Mouse (Mus musculus): ENCODE measurements at regions not wholly inside any gene's neighbourhood (a gene's known extent, or its start where the extent isn't known, plus 50 kb on each side); places are given as distances from the start of the nearest gene placed in this dataset.
"Not testable (repeated sequence)": the region's sequence is repeated elsewhere in the genome, so short reads cannot be mapped to it uniquely, and the experiment has no call there.

DNA sequence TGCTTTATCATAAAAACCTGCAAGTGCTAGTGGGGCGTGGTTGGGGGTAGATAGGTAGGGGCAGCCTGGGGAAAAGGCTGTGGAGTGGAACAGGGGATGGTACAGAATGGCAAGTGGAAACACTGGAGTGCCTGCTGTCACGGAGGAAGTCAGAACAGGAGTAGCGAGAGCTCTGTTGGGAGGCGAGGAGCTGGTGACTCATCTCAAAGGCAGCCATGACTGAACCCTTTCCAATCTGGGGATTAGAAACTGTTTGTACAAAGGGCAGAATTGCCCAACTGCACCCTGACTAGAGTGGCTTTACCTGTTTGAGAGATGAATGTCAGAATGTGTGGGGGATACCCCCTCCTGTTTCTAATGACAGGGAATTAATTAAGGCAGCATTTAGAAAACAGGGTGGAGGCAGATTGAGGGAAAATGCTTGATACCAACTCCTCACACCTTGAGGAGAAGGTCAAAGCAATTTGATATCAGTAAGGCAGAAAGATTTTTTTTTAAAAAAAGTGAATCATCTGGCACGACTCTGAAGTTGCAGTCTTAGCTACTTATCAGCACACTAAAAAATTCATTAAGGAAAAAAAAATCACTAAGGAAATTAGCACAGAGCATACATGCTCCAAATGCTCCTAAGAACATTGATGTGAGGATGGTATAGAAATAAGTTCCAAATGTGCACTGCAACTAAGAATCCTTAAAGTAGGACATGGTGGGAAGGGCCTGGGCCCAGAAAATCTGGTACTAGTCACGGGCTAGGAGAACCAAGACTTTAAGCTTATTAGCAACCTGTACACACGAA lies 54.7 kb upstream of the Usp25 start:
- 79% methylated on average over 7 of the region's 7 CpGs for WGBS
- Histone ChIP-seq H3K27me3 (ENCODE audit: control insufficient read depth, insufficient read depth, low read length) (no peaks in the 10 kb centered on the region), H3K4me1 (replicated peaks; ENCODE audit: control insufficient read depth, insufficient read depth, low read length) (no peaks in the 10 kb centered on the region), H3K9ac (ENCODE audit: low read depth, low read length) (no peak overlapping the region), H3K4me2 (replicated peaks; ENCODE audit: low read depth, low read length) (no peak overlapping the region), H3K27ac (ENCODE audit: low read depth, low read length) (no peak overlapping the region), H3K9me3 (ENCODE audit: control insufficient read depth, low read length) (no peaks in the 10 kb centered on the region), H3K4me3 (ENCODE audit: low read depth, low read length) (no peak overlapping the region), H3K36me3 (ENCODE audit: control insufficient read depth, insufficient read depth, low read length) (no peaks in the 10 kb centered on the region)
- DNase-seq (ENCODE audit: low spot score): no peak
- ATAC-seq (ENCODE audit: low FRiP score): no peak

DNA sequence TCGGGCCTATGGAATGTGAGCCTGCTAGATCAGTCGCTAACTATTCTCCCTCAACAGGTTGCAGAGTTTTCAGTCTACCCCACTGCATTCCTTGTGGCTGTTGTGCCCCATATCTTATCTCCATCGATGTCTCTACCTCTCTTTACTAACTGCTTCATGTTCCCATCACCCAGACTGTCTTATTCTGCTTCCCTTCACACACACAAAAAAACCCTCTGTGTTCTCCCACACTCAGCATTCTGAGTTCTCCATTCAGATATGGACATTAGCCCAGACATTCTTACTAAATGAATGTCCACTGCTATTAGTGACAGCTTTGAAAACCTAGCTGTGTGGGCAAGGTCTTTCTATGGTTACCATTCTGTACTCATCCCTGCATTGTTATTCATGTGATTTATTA lies 56.0 kb upstream of the Usp25 start:
- ATAC-seq (ENCODE audit: low FRiP score) (no peak), DNase-seq (ENCODE audit: low spot score) (no peak)
- no peak overlapping the region for H3K27ac ChIP-seq (ENCODE audit: low read depth, low read length)
- WGBS: 71% methylated on average over 3 of the region's 3 CpGs
- H3K27me3 ChIP-seq (ENCODE audit: control insufficient read depth, insufficient read depth, low read length): no peaks in the 10 kb centered on the region
- H3K9me3 ChIP-seq (ENCODE audit: control insufficient read depth, low read length): no peaks in the 10 kb centered on the region
- H3K4me2 ChIP-seq (replicated peaks; ENCODE audit: low read depth, low read length): no peak overlapping the region
- H3K36me3 ChIP-seq (ENCODE audit: control insufficient read depth, insufficient read depth, low read length): no peaks in the 10 kb centered on the region
- no peaks in the 10 kb centered on the region for H3K4me1 ChIP-seq (replicated peaks; ENCODE audit: control insufficient read depth, insufficient read depth, low read length)
- H3K4me3 ChIP-seq (ENCODE audit: low read depth, low read length): no peak overlapping the region
- H3K9ac ChIP-seq (ENCODE audit: low read depth, low read length): no peak overlapping the region

DNA sequence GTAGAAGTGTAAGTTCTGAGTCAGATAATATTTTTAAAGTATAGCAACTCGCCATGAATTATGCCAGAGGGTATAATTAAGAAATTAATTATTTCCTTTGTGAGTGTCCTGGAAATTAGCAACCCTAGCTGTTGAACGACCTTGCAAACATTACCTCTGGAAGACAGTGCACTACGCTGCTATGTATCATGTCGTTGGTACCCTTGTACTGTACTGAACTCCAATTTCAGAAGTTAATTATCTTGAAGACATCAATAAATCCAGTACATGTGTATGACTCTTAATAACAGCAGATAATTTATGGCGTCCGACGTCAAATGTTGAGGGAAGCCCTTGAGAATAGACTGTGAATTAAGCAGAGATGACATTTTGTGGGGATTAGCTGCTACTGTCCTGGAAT lies 56.4 kb upstream of the Usp25 start:
- no peak for DNase-seq (ENCODE audit: low spot score)
- WGBS: 87% methylated on average over 7 of the region's 7 CpGs
- Histone ChIP-seq H3K4me2 (replicated peaks; ENCODE audit: low read depth, low read length) (no peak overlapping the region), H3K9ac (ENCODE audit: low read depth, low read length) (no peak overlapping the region), H3K27ac (ENCODE audit: low read depth, low read length) (no peak overlapping the region), H3K9me3 (ENCODE audit: control insufficient read depth, low read length) (no peaks in the 10 kb centered on the region), H3K4me3 (ENCODE audit: low read depth, low read length) (no peak overlapping the region), H3K4me1 (replicated peaks; ENCODE audit: control insufficient read depth, insufficient read depth, low read length) (no peaks in the 10 kb centered on the region), H3K27me3 (ENCODE audit: control insufficient read depth, insufficient read depth, low read length) (no peaks in the 10 kb centered on the region), H3K36me3 (ENCODE audit: control insufficient read depth, insufficient read depth, low read length) (no peaks in the 10 kb centered on the region)
- ATAC-seq (ENCODE audit: low FRiP score): no peak

DNA sequence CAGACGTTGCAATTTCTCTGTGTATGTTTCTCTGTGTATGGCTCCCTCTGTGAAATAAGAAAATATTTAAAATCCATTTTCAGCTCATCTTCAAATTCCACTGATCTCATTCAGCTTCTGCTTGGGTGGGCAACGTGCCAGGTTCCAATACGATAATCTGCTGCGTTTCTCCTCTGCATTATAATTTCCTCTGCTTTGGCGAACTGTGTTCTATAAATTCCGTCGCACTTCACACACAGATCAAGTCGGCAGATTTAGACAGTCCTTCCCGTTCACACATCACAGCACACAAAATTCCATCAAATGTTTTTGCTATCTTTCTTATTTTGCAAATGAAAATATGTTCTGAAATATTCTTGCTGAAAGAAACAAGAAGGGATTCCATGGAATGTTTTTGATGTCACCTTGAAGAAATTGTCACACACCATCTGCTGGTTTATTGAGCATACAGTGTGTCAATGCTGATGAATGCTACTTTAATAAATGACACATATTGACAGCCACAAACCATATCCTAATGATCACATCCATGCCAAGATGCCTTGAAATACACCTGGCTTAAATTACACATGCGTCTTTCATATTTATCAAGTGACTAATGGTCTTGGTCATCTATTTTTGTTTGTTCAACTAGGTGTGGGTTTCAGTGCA lies 62.5 kb upstream of the Usp25 start:
- H3K9me3 ChIP-seq (ENCODE audit: control insufficient read depth, low read length): no peaks in the 10 kb centered on the region
- ATAC-seq (ENCODE audit: low FRiP score) (no peak), DNase-seq (ENCODE audit: low spot score) (no peak)
- H3K36me3 ChIP-seq (ENCODE audit: control insufficient read depth, insufficient read depth, low read length): no peaks in the 10 kb centered on the region
- 89% methylated on average over 10 of the region's 10 CpGs for WGBS
- H3K27ac ChIP-seq (ENCODE audit: low read depth, low read length): no peak overlapping the region
- H3K27me3 ChIP-seq (ENCODE audit: control insufficient read depth, insufficient read depth, low read length): no peaks in the 10 kb centered on the region
- no peak overlapping the region for H3K9ac ChIP-seq (ENCODE audit: low read depth, low read length)
- no peaks in the 10 kb centered on the region for H3K4me1 ChIP-seq (replicated peaks; ENCODE audit: control insufficient read depth, insufficient read depth, low read length)
- H3K4me3 ChIP-seq (ENCODE audit: low read depth, low read length): no peak overlapping the region
- no peak overlapping the region for H3K4me2 ChIP-seq (replicated peaks; ENCODE audit: low read depth, low read length)

DNA sequence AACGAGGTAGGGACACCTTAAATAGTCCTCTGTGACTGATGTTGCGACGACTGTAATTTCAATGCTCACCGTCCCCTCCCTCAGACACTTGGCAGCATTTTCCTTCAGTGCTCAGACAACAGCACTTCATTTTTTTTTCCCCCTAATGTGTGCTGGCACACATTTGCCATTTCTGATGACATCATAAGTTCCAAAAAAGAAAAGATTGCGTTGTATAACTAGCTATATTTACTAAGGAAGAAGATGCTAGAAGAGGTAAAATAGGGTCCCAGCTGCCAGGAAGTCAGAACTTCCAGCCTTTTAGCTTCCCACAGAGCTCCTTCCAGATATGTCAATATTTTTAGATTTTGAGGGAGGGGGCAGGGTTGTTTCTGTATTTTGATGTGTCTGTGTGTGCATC lies 66.5 kb upstream of the Usp25 start:
- no peaks in the 10 kb centered on the region for H3K36me3 ChIP-seq (ENCODE audit: control insufficient read depth, insufficient read depth, low read length)
- H3K9me3 ChIP-seq (ENCODE audit: control insufficient read depth, low read length): no peaks in the 10 kb centered on the region
- 80% methylated on average over 5 of the region's 5 CpGs for WGBS
- H3K4me3 ChIP-seq (ENCODE audit: low read depth, low read length): no peak overlapping the region
- H3K9ac ChIP-seq (ENCODE audit: low read depth, low read length): no peak overlapping the region
- DNase-seq (ENCODE audit: low spot score) (no peak), ATAC-seq (ENCODE audit: low FRiP score) (no peak)
- no peaks in the 10 kb centered on the region for H3K4me1 ChIP-seq (replicated peaks; ENCODE audit: control insufficient read depth, insufficient read depth, low read length)
- H3K27ac ChIP-seq (ENCODE audit: low read depth, low read length): no peak overlapping the region
- H3K27me3 ChIP-seq (ENCODE audit: control insufficient read depth, insufficient read depth, low read length): no peaks in the 10 kb centered on the region
- H3K4me2 ChIP-seq (replicated peaks; ENCODE audit: low read depth, low read length): no peak overlapping the region

DNA sequence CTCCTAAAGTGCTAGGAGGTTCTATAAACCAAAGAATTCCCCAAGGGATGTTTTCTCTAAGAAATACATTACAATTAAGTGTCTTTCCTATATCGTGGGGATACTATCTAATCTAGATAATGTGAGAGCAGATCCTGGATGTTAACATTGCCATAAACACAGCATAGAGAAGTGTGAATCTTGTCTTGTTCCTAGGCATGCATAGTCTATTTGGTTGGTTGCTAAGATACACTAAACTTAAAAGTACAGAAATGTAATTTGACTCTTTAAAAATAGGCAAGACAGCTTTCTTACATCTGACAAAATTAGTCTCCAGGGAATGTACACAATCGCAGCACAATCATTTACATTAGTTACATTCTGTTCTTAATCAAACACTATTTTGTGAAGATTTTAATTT lies 75.4 kb upstream of the Usp25 start:
- Histone ChIP-seq H3K4me3 (ENCODE audit: low read depth, low read length) (no peak overlapping the region), H3K9ac (ENCODE audit: low read depth, low read length) (no peak overlapping the region), H3K27ac (ENCODE audit: low read depth, low read length) (no peak overlapping the region), H3K4me1 (replicated peaks; ENCODE audit: control insufficient read depth, insufficient read depth, low read length) (no peaks in the 10 kb centered on the region), H3K4me2 (replicated peaks; ENCODE audit: low read depth, low read length) (no peak overlapping the region), H3K9me3 (ENCODE audit: control insufficient read depth, low read length) (no peaks in the 10 kb centered on the region), H3K36me3 (ENCODE audit: control insufficient read depth, insufficient read depth, low read length) (no peaks in the 10 kb centered on the region), H3K27me3 (ENCODE audit: control insufficient read depth, insufficient read depth, low read length) (no peaks in the 10 kb centered on the region)
- DNase-seq (ENCODE audit: low spot score) (no peak), ATAC-seq (ENCODE audit: low FRiP score) (no peak)
- 82% methylated on average over 2 of the region's 2 CpGs for WGBS

DNA sequence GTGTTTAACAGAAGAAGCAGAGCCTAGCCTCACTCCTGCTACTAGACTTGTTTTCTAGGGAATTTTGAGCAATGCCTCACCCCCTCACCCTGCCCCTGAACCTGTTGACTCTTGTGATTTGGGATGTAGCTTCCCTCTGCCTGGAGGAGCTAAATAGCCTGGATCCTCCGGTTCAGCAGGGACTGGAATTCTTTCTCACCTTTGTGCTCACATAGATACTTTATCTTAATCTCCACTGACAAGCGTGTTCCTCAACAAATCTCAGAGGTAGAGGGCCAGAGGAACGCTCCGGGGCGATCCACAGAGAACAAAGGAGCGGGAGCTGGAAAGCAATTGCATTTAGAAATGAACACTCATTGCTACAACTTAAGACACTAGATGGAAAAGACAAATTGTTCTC lies 85.6 kb upstream of the Usp25 start:
- no peak for ATAC-seq (ENCODE audit: low FRiP score)
- 78% methylated on average over 6 of the region's 6 CpGs for WGBS

DNA sequence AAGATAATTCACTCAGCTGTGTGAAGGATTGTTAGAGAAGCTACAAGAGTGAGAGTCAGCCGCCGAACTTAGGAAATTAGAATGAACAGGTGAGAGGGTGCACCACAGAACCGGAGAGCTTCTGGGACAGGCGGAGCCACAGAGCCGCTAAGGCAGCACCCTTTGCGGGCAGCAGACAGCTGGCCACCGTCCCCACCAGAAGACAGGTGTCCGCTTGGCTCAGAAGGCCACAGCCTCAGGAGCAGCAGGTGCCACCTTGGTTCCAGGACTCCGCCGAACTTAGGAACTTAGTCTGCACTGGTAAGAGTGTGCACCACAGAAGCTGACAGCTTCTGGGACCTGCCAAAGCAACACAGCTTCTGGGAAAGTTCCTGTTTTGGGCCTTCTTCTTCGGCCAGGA lies 93.4 kb upstream of the Usp25 start:
- H3K4me2 ChIP-seq (replicated peaks; ENCODE audit: low read depth, low read length); H3K4me3 ChIP-seq (ENCODE audit: low read depth, low read length); H3K9me3 ChIP-seq (ENCODE audit: control insufficient read depth, low read length); H3K27me3 ChIP-seq (ENCODE audit: control insufficient read depth, insufficient read depth, low read length); H3K9ac ChIP-seq (ENCODE audit: low read depth, low read length); H3K36me3 ChIP-seq (ENCODE audit: control insufficient read depth, insufficient read depth, low read length); DNase-seq (ENCODE audit: low spot score); H3K27ac ChIP-seq (ENCODE audit: low read depth, low read length); ATAC-seq (ENCODE audit: low FRiP score); H3K4me1 ChIP-seq (replicated peaks; ENCODE audit: control insufficient read depth, insufficient read depth, low read length): not testable (repeated sequence)
- WGBS: 91% methylated on average over 11 of the region's 11 CpGs

More for the DNA sequence above, 85.6 kb upstream of the Usp25 start:
- Histone ChIP-seq H3K36me3 (ENCODE audit: control insufficient read depth, insufficient read depth, low read length) (no peaks in the 10 kb centered on the region), H3K4me1 (replicated peaks; ENCODE audit: control insufficient read depth, insufficient read depth, low read length) (no peaks in the 10 kb centered on the region), H3K9me3 (ENCODE audit: control insufficient read depth, low read length) (no peaks in the 10 kb centered on the region), H3K9ac (ENCODE audit: low read depth, low read length) (no peak overlapping the region), H3K4me3 (ENCODE audit: low read depth, low read length) (no peak overlapping the region), H3K27ac (ENCODE audit: low read depth, low read length) (no peak overlapping the region), H3K27me3 (ENCODE audit: control insufficient read depth, insufficient read depth, low read length) (no peaks in the 10 kb centered on the region), H3K4me2 (replicated peaks; ENCODE audit: low read depth, low read length) (no peak overlapping the region)
- no peak for DNase-seq (ENCODE audit: low spot score)

DNA sequence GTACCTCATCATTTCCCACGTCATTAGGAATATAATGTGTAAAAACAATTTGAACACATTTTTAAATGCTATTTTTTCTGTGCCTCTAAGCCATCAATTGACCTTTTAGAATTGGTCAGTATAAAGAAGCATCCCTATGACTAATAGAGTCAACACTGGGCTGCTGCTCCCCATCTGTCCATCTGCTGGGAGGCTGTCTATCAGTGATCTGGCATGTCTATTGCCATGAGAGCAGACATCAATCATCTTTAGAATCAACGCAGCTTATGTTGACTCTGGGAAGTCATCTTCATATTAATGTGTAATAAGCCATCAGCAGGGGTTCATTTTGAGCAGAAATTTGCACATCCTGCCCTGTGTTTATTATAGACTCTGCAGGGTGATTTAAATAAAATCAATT lies 94.9 kb upstream of the Usp25 start:
- Histone ChIP-seq H3K9me3 (ENCODE audit: control insufficient read depth, low read length) (no peaks in the 10 kb centered on the region), H3K4me3 (ENCODE audit: low read depth, low read length) (no peak overlapping the region), H3K36me3 (ENCODE audit: control insufficient read depth, insufficient read depth, low read length) (no peaks in the 10 kb centered on the region), H3K9ac (ENCODE audit: low read depth, low read length) (no peak overlapping the region), H3K27me3 (ENCODE audit: control insufficient read depth, insufficient read depth, low read length) (no peaks in the 10 kb centered on the region), H3K4me1 (replicated peaks; ENCODE audit: control insufficient read depth, insufficient read depth, low read length) (no peaks in the 10 kb centered on the region), H3K4me2 (replicated peaks; ENCODE audit: low read depth, low read length) (no peak overlapping the region), H3K27ac (ENCODE audit: low read depth, low read length) (no peak overlapping the region)
- ATAC-seq (ENCODE audit: low FRiP score) (peak; percentile 54; the same call in 1 of the 2 replicates), DNase-seq (ENCODE audit: low spot score) (no peak)
- 62% methylated on average over 2 of the region's 2 CpGs for WGBS

Measured in hindbrain, embryonic 11.5 days (tissue).